Mouse (Mus musculus): ENCODE measurements around the gene Ube2h. TPM values are rescaled to one million over a fixed set of nuclear protein-coding genes. Genes with fewer than 3 reads are reported as not detected.
"Not testable (repeated sequence)": the region's sequence is repeated elsewhere in the genome, so short reads cannot be mapped to it uniquely, and the experiment has no call there.

Gene Ube2h
- total and polyA plus RNA-seq, 2 experiments from 2014 or later = 30.4 to 31.9 TPM

DNA sequence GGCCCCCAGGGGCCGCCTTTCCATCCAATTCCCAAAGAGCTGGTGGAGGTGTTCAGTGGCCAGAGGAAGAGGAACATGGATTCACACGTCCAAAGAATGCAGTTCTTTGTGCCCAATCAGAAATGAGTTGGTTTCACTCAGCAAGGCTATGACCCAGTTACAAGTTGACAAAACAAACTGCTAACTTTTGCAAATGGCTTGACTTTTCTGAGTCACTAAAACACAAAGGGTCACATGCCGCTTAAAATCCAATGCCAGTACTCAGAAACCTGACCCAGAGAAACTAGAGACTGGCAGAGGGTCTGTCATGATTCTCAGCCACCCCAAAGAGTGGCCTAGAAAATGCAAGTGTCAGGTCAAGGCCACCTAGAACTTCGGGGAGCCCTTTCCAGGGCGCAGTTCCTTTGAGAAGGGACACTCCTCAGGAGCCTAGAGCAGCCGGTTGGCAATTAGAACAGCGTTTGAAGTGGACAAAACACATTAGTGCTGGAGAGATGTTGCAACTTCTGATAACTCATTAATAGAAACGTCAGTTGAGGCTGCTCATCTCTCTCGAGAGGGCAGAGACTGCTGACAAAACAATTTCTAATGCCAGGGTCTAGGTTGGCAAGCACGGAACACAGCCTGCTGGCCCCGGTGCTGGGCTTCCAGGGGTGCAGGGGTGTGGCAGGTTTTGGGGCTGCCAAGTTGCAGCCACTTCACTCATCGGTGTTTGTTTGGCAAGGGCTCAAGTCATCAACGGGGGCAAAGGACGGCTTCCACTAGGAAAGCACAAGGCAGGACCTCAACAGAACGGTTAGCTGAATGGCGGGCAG lies 92.5 kb downstream of the Ube2h start:
- DNase-seq (ENCODE audit: low spot score) (no peak), ATAC-seq (ENCODE audit: insufficient read depth, low read depth) (no peak)
- Histone ChIP-seq H3K4me2 (ENCODE audit: low read depth, low read length) (no peak overlapping the region), H3K9me3 (replicated peaks; ENCODE audit: control insufficient read depth, low read length) (no peaks in the 10 kb centered on the region), H3K4me1 (ENCODE audit: control insufficient read depth, insufficient read depth) (no peaks in the 10 kb centered on the region), H3K9ac (replicated peaks; ENCODE audit: low read depth, low read length) (no peak overlapping the region), H3K27ac (ENCODE audit: low read depth) (no peak overlapping the region), H3K27me3 (ENCODE audit: control insufficient read depth, insufficient read depth, low read length) (no peaks in the 10 kb centered on the region), H3K4me3 (ENCODE audit: low read depth, low read length) (no peak overlapping the region), H3K36me3 (replicated peaks; ENCODE audit: control insufficient read depth, insufficient read depth, low read length) (peaks cover 20% of the 10 kb centered on the region; the same call in 1 of the 2 replicates)
- WGBS = 54% methylated on average over 16 of the region's 16 CpGs
- TF ChIP-seq EP300 (IDR thresholded peaks at IDR 0.05; ENCODE audit: low read depth) = no peak
- TF ChIP-seq CTCF (IDR thresholded peaks at IDR 0.05; ENCODE audit: low read depth) = no peak

DNA sequence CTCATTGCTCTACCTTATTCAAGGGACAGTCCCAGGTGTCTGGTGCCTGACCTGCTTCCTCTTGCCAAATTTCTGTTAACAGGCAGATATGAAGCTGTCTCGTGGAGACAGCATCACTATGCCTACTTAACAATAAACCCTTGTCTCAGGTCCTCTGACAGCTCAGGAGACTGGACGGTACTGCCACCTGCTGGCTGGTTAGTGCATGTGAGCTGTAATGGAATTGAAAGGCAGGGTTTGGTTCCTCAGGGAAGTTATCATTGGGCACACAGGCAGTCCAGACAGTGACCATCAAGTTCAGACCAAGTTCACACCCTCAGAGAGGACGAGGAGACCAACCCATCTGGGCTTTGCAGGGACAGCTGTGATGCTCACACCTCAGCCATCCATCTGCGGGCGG lies 93.6 kb downstream of the Ube2h start:
- no peak overlapping the region for H3K4me3 ChIP-seq (ENCODE audit: low read depth, low read length)
- DNase-seq (ENCODE audit: low spot score) (peak; percentile 75), ATAC-seq (ENCODE audit: insufficient read depth, low read depth) (peak; percentile 42; the same call in 1 of the 2 replicates)
- H3K27ac ChIP-seq (ENCODE audit: low read depth) = no peak overlapping the region
- H3K36me3 ChIP-seq (replicated peaks; ENCODE audit: control insufficient read depth, insufficient read depth, low read length) = peaks cover 18% of the 10 kb centered on the region; the same call in 1 of the 2 replicates
- no peaks in the 10 kb centered on the region for H3K4me1 ChIP-seq (ENCODE audit: control insufficient read depth, insufficient read depth)
- no peaks in the 10 kb centered on the region for H3K9me3 ChIP-seq (replicated peaks; ENCODE audit: control insufficient read depth, low read length)
- no peak overlapping the region for H3K9ac ChIP-seq (replicated peaks; ENCODE audit: low read depth, low read length)
- H3K27me3 ChIP-seq (ENCODE audit: control insufficient read depth, insufficient read depth, low read length) = no peaks in the 10 kb centered on the region
- H3K4me2 ChIP-seq (ENCODE audit: low read depth, low read length) = no peak overlapping the region
- WGBS = 37% methylated on average over 5 of the region's 5 CpGs
- TF ChIP-seq CTCF (IDR thresholded peaks at IDR 0.05; ENCODE audit: low read depth) (peak; percentile 92), EP300 (IDR thresholded peaks at IDR 0.05; ENCODE audit: low read depth) (no peak)

- no peak for ATAC-seq (ENCODE audit: insufficient read depth, low read depth)
- no peaks in the 10 kb centered on the region for H3K9me3 ChIP-seq (replicated peaks; ENCODE audit: control insufficient read depth, low read length)
- H3K36me3 ChIP-seq (replicated peaks; ENCODE audit: control insufficient read depth, insufficient read depth, low read length) = peaks cover 9% of the 10 kb centered on the region; the same call in 1 of the 2 replicates
- H3K27me3 ChIP-seq (ENCODE audit: control insufficient read depth, insufficient read depth, low read length) = no peaks in the 10 kb centered on the region
- no peak for DNase-seq (ENCODE audit: low spot score)
- no peak overlapping the region for H3K27ac ChIP-seq (ENCODE audit: low read depth)
- H3K9ac ChIP-seq (replicated peaks; ENCODE audit: low read depth, low read length) = no peak overlapping the region
- no peak overlapping the region for H3K4me3 ChIP-seq (ENCODE audit: low read depth, low read length)
- WGBS = 58% methylated on average over 4 of the region's 4 CpGs
- no peak overlapping the region for H3K4me2 ChIP-seq (ENCODE audit: low read depth, low read length)
- TF ChIP-seq CTCF (IDR thresholded peaks at IDR 0.05; ENCODE audit: low read depth) (no peak), EP300 (IDR thresholded peaks at IDR 0.05; ENCODE audit: low read depth) (no peak)
- no peaks in the 10 kb centered on the region for H3K4me1 ChIP-seq (ENCODE audit: control insufficient read depth, insufficient read depth)
Observed at GRCm38 (mm10) chr6:30208844-30209243, 95.5 kb downstream of the Ube2h start.

DNA sequence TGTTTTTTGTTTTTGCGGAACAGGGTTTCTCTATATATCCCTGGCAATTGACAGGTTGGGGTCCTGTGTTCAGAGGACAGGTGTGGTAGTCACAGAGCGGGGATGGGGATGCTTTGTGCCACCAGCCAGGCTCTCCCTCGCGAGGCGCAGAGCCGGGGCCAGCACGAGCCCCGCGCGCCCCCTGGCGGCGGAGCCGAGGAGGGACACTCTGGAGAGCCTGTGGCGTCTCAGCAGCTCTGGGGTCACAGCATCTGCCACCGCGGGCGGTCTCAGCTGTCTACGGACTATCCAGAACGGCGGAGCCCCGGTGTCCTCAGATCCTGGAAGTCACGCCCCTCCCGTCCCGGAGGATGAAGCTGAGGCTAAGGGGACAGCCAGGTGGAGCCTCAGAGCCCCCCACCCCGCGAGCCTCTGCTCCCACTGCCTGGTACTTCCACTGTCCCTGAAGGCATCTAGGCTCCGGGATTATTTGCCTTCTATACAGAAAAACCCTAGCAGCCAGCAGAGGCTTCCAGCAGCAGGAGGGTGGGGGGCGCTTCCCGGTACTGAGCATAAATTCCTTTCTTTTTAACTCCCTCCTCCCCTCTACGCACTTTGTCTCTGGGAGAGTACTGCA lies 98.6 kb downstream of the Ube2h start:
- WGBS = 5% methylated on average over 29 of the region's 30 CpGs
- H3K4me3 ChIP-seq (ENCODE audit: low read depth, low read length) = no peak overlapping the region
- TF ChIP-seq EP300 (IDR thresholded peaks at IDR 0.05; ENCODE audit: low read depth) (no peak), CTCF (IDR thresholded peaks at IDR 0.05; ENCODE audit: low read depth) (peak; percentile 93)
- H3K9me3 ChIP-seq (replicated peaks; ENCODE audit: control insufficient read depth, low read length) = no peaks in the 10 kb centered on the region
- no peaks in the 10 kb centered on the region for H3K36me3 ChIP-seq (replicated peaks; ENCODE audit: control insufficient read depth, insufficient read depth, low read length)
- no peak overlapping the region for H3K27ac ChIP-seq (ENCODE audit: low read depth)
- H3K4me1 ChIP-seq (ENCODE audit: control insufficient read depth, insufficient read depth) = no peaks in the 10 kb centered on the region
- H3K27me3 ChIP-seq (ENCODE audit: control insufficient read depth, insufficient read depth, low read length) = no peaks in the 10 kb centered on the region
- H3K4me2 ChIP-seq (ENCODE audit: low read depth, low read length) = peak overlapping the region; percentile 42; the same call in 1 of the 2 replicates
- ATAC-seq (ENCODE audit: insufficient read depth, low read depth) (peak; percentile 87), DNase-seq (ENCODE audit: low spot score) (peak; percentile 36)
- no peak overlapping the region for H3K9ac ChIP-seq (replicated peaks; ENCODE audit: low read depth, low read length)

GRCm38 (mm10) chr6:30205180-30205538 lies 99.2 kb downstream of the Ube2h start:
- H3K9me3 ChIP-seq (replicated peaks; ENCODE audit: control insufficient read depth, low read length); H3K9ac ChIP-seq (replicated peaks; ENCODE audit: low read depth, low read length); H3K27me3 ChIP-seq (ENCODE audit: control insufficient read depth, insufficient read depth, low read length); H3K4me2 ChIP-seq (ENCODE audit: low read depth, low read length); H3K4me1 ChIP-seq (ENCODE audit: control insufficient read depth, insufficient read depth); H3K4me3 ChIP-seq (ENCODE audit: low read depth, low read length); H3K27ac ChIP-seq (ENCODE audit: low read depth); H3K36me3 ChIP-seq (replicated peaks; ENCODE audit: control insufficient read depth, insufficient read depth, low read length); ATAC-seq (ENCODE audit: insufficient read depth, low read depth); DNase-seq (ENCODE audit: low spot score): not testable (repeated sequence)
- WGBS = 70% methylated on average over 6 of the region's 6 CpGs
